Mouse (Mus musculus): ENCODE measurements around the gene Tbck.

Gene Tbck

DNA sequence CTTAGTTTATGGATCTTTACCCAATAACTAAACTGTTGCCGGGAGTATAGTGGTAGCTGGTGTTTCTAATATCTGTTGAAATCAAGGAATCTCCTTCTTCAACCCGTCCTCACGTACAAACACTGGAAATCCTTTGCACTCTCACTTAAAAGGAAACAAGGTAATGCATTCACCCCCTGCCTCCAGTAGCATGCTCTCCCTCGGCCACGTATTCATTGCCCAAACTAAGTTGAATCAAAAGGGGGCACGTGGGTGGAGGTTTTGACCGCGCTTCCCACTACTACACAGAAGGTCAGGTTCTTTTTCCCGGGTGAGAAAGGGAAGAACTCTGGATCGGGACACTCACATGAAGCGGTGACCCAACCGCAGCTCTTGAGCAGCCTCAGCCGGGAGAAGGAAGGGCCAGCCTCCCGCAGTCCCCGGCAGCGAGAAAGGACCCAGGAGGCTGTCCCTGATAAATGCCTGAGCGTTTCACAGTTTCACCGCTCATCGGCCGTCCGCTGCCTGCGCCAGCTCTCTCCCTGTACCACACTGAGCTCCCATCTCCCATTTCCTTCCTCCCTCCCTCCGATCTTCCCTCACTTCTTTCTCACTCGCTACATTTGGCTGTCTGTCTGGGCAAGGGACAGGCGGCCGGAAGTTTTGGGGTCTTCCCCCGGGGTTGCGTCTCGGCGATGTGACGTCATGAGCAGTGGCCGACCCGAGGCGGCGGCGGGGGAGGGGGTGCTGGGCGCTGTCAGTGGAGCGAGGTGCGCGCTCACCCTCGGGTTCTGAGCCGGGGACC is at the start of gene Tbck:
Gene Tbck (plus strand): TSS at position 698 of the 784 bp plus-strand sequence.
- peak; percentile 95 for DNase-seq

- no peak for DNase-seq
Measured at GRCm38 (mm10) chr3:132637080-132637479, 46.9 kb upstream of the Tbck start.

DNA sequence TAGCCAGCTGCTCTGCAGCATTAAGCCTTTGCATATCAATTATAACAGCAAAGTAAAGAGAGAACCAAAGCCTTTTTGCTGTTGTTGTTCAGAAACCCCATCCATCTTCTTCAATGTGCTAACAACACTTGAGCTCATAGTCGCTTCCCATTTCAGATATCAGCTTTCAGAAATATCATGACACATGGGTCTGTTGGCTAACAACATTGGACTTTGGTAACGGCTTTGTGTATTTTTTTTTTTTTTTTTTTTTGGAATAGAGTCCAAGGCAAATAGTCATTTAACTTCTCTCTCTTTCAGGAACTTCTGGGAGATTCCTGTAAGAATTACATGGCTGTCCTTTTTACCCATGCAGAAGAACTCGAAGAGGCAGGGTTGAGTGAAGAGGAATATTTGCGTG is 39.9 kb upstream of the Tbck start:
- no peak for DNase-seq

- no peak for DNase-seq
Measured at GRCm38 (mm10) chr3:132646814-132647213, 37.1 kb upstream of the Tbck start.

DNA sequence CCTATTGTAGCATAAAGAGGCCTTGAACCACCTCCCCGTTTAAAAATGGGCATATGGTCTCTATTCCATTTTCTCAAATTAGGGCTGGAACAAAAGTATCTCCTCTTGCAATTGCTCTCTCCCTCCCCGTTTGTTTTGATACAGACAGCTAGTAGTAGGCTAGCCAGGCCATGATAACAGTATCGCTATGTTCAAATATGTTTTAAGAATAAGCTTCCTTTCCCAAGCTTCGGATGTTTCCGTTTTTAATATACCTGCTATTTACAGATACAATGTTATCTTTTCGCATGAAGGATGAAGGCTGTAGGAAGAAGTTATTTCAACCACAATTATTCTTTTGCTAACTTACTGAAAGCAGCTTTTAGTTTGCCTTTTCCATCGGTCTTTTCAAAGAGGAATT is 34.6 kb upstream of the Tbck start:
- no peak for DNase-seq

GRCm38 (mm10) chr3:132650191-132650590 is 33.8 kb upstream of the Tbck start:
- DNase-seq = no peak

- no peak for DNase-seq
Measured at GRCm38 (mm10) chr3:132651776-132652175, 32.2 kb upstream of the Tbck start.

GRCm38 (mm10) chr3:132653959-132654358 is 30.0 kb upstream of the Tbck start:
- no peak for DNase-seq

DNA sequence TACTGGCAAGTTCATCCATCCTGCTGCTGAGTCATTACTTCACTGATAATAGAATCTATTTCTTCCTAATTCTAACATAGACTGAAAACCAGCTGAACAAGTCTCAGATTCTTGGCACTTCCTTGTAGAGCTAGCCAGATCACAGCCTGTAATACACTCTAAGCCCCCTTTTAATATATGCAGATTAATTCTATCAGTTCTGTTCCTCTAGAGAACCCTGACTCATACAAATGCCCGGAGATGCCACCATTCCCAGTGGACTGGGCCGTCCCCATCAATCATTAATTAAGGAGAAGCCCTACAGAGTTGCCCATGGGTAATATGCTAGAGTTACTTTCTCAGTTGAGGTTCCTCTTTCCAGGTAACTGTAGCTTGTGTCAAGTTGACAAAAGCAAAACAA is 28.0 kb upstream of the Tbck start:
- DNase-seq = no peak

- no peak for DNase-seq
Measured at GRCm38 (mm10) chr3:132677494-132677893, 6.5 kb upstream of the Tbck start.

DNA sequence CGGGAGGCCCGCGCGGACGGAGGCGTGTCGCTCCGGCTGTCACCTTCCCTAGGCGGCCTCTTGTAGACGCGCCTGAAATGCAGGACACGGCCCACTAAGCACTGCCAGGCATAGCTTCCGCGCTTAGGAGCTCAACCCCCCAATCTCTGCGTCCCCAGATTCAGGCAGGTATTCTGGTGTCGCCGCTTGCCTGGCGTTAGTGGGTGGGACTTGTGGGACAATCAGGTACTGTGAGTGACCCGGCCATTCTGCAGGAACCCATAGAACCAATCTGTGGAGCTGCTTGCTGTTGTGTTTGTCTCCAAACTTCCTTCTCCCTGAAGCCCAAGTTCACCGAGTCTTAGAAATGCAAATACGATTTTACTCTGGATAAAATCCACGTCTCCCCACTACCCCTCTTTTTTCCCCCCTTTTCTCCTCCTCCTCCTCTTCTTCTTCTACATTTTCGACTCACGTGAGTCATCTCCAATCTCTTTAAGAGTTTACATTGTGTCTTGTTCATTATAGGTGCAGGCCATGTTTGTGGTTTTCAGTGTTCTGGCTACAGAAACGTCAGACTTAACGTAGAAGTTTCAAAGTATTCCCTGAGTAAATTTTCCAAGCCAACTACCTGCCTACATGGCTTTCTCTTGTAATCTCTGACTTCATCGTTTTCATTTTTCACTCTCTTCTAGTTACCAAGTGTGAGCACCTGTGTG is 436 bp downstream of the Tbck start, which contains the start of gene Aimp1:
Gene Aimp1 (minus strand): TSS at position 140 of the 698 bp plus-strand sequence.
- DNase-seq = no peak

- DNase-seq = no peak
Measured at GRCm38 (mm10) chr3:132701368-132701767, 17.4 kb downstream of the Tbck start.

- DNase-seq = no peak
Measured at GRCm38 (mm10) chr3:132704216-132704615, 20.3 kb downstream of the Tbck start.

DNA sequence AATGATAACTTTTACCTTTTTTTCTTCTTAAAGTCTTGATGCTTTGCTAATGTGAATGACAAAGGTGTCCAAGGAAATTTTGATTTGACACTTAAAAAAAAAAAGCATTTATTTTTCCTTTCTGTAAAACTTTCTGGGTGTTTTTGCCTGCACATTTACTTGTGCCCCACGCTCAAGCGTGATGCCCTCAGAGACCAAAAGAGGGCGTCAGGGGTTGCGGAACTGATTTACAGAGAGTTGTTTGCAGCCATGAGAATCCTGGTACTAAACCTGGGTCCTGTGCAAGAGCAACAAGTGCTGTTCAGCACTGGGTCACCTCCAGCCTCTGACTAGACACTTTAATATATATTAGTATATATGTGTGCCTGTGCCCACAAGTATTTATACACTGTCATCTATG is 23.0 kb downstream of the Tbck start:
- DNase-seq = no peak

DNA sequence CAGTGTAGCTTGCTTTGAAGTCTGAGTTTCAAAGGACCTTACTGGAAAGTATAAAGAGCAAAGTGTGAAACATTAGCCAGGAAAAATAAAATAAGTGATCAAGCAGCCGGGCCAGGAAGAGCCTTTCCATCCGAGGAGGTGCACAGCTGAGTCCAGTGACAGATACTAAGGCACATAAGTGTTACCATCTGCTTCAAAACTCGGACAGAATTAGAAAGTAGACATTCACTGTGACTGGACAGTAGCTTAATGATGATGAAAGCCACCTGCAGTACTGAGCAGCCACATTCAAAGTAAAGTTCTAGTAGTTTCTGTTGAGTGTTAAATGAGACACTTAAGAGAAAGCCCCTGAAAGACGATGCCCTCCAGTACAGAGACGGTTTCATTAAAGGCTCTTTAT is 30.0 kb downstream of the Tbck start:
- no peak for DNase-seq

GRCm38 (mm10) chr3:132717316-132717715 is 33.4 kb downstream of the Tbck start:
- DNase-seq = no peak

GRCm38 (mm10) chr3:132724326-132724725 is 40.4 kb downstream of the Tbck start:
- DNase-seq = peak; percentile 19

DNA sequence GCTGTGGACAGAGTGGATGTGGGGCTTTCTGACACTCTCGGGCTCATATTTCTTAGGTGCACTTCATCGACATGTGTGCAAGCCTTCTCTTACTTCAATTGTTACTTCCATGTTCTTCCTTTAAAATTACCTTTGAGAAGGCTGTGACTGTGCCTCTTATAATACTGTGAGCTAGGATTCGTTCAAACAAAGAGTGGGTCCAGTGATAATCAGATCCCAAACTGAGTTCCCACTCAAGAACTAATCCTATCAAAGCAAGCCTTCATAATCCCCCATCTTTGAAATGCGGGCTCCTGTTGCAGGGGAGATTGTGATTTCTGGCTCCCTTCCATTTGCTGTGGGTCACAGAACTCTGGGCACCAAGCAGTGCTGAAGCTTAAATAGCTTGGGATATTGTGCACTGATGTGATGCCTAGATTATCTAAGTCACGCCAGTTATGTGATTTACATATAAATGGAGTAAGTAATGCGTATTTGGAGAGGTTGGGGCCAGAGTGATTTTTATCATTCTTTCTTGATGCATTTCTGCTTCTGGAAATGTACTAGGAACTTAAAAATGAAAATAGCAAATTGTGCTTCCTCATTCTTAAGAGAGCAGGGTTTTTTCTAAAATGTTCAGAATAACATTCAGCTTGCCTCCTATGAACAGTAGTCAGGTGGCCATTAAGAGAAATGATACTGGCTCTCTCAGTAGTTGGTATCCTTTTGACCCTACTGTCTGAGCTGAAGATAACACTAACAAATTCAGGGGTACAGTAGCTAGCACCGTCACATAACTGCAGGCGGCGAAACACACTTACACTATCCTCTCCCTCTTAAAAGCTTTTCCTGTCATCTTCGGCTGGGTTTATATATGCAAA is 60.6 kb downstream of the Tbck start:
- DNase-seq = no peak

DNA sequence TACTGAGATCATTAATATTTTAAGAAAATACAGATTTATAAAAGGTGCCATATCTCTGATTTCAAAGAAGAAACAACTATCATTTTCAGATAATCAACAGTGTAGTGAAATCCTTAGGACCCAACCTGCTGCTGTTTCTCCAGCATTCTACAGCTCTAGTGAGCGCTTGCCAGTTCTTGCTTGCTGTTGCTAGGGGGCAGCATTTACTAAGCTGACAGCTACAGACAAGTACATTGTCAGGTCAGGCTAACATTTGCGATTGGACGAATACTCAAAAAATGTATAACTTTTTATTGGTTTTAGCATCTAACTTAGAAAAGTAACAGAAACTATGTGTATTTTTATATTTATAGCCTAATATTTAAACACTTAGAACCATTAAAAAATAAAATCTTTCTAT is 63.1 kb downstream of the Tbck start:
- DNase-seq = peak; percentile 40

GRCm38 (mm10) chr3:132747766-132748165 is 63.8 kb downstream of the Tbck start:
- DNase-seq = no peak

GRCm38 (mm10) chr3:132748750-132749149 is 64.8 kb downstream of the Tbck start:
- DNase-seq = no peak

- no peak for DNase-seq
Measured at GRCm38 (mm10) chr3:132752772-132753171, 68.8 kb downstream of the Tbck start.

- DNase-seq = no peak
Measured at GRCm38 (mm10) chr3:132756274-132756673, 72.3 kb downstream of the Tbck start.

Measured in right cerebral cortex, postnatal 25 days (tissue).